Mouse (Mus musculus): ENCODE data around the gene Brca2.
"Not testable (repeated sequence)": the region's sequence is repeated elsewhere in the genome, so short reads cannot be mapped to it uniquely, and the experiment has no call there.

Gene Brca2

DNA sequence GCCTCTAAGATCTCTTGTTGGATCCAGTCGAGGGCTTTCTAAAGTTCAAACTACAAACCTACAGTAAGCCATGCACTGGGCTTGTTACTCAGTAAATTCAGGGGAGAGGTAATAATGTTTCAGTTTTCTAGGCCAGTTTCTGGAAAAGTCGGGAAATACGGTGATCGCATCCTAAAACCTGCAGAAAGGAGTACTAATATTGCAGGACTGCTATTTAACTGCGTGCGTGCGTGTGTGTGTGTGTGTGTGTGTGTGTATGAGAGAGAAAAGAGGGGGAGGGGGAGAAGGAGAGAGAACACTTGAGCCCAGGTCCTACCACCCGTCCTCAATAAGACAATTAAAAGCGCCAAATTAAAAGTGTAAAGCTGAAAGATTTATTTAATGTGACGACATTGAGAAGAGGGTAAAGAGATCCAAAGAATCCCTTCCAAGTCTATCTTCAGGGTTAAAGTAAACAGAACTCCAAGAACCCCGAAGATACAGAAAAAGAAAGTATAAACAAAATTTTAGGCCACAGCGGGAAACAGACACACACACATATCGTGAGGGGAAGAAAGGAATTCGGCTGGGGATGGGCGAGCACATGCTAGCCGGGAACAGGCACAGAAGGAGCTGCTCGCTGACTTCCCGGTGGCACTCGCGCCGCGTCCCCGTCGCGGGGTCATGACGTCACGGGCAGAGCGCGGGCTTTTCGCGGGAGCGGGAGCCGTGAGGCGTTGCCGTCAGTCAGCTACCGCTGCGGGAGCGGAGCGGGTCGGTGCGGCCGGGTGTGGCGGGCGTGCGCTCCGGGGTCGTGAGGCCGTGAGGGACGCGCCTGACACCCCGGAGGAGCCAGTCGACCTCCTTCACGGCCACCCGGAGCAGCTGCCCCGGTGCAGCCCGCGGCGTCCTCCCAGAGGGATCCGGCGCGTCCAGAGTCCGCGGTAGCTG lies at the start of gene Brca2:
Gene Brca2 (plus strand): TSS at position 694 of the 930 bp plus-strand sequence.
- DNase-seq (ENCODE audit: low spot score): peak; percentile 96

DNA sequence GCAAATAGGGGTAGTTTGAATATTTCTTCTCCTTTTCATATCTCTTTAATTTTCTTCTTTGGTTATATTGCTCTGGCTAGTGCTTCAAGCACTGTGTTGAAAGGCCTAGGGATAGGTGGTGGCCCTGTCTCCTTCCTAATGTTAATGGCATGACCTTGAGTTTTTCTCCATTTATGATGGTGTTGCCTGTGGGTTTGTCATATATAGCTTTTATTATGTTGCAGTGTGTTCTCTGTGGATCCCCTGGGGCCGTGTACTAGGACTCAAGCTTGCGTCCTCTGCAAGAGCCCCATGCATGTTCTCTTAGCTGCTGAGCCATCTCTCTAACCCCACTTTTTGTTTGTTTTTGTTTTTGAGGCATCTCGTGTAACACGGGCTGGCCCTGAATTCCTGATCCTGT lies 45.1 kb upstream of the Brca2 start:
- no peak for DNase-seq (ENCODE audit: low spot score)

DNA sequence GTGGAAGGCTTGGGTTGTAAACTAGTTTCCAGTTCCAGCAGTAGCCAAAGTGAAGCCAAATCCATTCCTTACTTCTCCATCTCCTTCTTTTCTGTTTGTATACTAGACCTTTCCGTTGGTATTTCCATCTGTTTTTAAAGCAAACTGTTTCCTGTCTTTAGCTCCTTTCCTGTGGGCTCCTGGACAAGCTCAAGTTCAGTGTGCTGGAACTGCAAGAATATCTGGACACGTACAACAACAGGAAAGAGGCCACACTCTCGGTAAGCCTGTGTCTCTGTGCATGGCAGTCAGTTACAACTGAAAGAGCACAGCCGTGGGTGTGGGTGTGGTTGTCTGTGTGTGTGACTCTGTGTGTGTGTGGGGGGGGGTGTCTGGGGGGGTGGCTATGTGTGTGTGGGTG lies 43.8 kb upstream of the Brca2 start:
- no peak for DNase-seq (ENCODE audit: low spot score)

DNA sequence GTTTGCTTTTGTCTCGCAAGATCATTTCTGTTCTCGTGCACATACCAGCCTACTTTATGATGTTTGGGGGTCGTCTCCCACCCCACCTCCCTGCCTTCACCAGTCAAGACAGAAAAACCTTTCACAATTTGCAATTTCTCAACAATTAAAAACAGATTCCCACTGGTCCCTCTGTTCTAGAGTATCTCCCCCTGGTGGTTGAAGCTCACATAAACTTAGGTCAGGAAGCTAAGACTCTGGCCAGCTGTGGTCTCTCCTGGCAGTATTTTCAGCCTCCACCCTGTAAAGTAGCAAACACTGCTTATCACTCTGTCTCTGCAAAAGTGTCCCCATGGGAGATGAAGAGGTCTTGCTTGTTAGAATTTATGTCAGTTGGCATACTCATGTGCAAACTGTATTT lies 37.2 kb upstream of the Brca2 start:
- peak; percentile 55 for DNase-seq (ENCODE audit: low spot score)

DNA sequence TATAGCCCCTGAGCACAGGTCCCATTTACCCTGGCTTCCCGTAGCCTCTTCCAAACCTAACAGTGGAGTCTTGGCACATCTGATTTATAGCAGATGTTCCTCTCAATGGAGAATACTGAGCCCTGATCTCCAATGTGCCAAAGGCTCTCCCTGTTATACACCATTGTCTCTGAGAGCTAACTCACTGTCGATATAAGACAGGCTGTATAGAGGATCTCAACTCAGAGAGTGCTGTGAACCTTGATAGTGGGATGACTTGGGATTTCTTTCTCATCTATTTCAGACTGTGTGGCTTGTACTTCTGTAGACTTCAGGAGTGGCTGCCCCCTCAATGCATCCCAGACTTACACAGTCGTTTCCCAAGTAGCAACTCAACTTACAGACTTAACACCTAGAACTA lies 32.1 kb upstream of the Brca2 start:
- DNase-seq (ENCODE audit: low spot score): no peak

- no peak for DNase-seq (ENCODE audit: low spot score)
Measured at GRCm38 (mm10) chr5:150490821-150491220, 31.6 kb upstream of the Brca2 start.

GRCm38 (mm10) chr5:150491573-150492173 lies 30.8 kb upstream of the Brca2 start:
- DNase-seq (ENCODE audit: low spot score): not testable (repeated sequence)

GRCm38 (mm10) chr5:150495792-150496191 lies 26.6 kb upstream of the Brca2 start:
- DNase-seq (ENCODE audit: low spot score): peak; percentile 68

GRCm38 (mm10) chr5:150510451-150511225 lies 11.8 kb upstream of the Brca2 start:
- DNase-seq (ENCODE audit: low spot score): no peak

DNA sequence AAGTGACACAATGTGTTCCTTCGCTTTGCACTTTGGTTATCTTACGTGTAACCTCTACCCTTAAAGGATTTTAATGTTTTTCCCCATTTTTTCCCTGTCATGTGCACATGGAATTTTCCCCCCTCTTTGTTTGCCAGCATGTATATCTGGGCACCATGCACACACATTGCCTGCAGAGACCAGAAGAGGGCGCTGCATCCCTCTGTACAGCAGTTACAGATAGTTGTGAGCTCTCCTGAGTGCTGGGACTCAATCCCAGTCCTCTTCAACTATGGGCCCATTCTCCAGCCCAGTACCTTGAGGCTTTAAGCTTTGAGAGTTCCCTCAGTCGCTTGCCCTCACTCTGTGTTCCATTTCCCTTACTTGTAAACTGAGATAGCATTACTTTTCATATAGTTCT lies 9.2 kb upstream of the Brca2 start:
- no peak for DNase-seq (ENCODE audit: low spot score)

DNA sequence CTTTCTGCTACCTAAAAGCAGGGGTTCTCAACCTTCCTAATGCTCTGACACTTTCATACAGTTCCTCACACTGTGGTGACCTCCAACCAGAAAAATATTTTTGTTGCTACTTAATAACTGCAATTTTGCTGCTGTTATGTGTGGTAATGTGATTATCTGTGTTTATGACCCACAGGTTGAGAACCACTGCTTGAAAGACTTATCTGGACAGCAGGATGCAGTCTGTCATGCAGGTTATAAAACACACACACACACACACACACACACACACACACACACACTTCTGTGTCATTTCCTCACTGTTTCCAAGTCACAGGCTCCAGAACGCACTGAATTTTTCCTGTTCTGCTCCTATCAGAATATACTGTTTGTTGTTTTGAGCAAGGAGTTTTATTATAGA lies 8.4 kb upstream of the Brca2 start:
- DNase-seq (ENCODE audit: low spot score): no peak

GRCm38 (mm10) chr5:150518064-150518463 lies 4.4 kb upstream of the Brca2 start, which contains the start of gene Zar1l:
TSS of gene Zar1l (minus strand) at chr5:150518164.
- DNase-seq (ENCODE audit: low spot score): no peak

- DNase-seq (ENCODE audit: low spot score): no peak
Measured at GRCm38 (mm10) chr5:150519551-150519950, 2.9 kb upstream of the Brca2 start.

DNA sequence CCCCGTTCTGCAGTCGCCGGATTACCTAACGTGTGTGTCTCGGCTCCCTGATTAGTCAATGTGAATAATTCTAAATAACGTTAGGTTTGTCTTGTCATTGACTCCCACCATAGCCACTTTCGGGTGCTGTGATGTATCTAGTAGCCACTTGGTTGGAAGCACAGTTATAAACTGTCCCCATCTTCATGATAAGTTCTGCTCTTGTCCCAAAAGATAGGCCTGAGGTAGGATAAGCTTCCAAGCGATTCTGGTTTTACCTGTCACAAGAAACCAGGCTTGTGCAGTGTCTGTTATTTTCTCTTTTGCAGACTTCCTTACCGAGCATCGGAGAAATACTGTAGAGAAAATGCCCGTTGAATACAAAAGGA lies 421 bp downstream of the Brca2 start:
- DNase-seq (ENCODE audit: low spot score): no peak

DNA sequence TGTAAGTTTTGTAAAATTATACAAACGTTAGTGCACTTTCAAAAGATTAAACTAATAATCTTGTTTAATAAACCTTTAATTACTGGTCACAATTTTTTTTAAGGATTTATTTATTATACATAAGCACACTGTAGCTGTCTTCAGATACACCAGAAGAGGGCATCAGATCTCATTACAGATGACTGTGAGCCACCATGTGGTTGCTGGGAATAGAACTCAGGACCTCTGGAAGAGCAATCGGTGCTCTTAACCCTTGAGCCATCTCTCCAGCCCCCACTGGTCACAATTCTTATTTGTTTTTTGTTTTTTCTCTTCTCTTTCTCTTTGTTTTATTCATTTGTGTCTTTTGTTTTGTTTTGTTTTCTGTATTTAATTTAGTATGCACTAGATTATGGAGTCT lies 2.8 kb downstream of the Brca2 start:
- no peak for DNase-seq (ENCODE audit: low spot score)

DNA sequence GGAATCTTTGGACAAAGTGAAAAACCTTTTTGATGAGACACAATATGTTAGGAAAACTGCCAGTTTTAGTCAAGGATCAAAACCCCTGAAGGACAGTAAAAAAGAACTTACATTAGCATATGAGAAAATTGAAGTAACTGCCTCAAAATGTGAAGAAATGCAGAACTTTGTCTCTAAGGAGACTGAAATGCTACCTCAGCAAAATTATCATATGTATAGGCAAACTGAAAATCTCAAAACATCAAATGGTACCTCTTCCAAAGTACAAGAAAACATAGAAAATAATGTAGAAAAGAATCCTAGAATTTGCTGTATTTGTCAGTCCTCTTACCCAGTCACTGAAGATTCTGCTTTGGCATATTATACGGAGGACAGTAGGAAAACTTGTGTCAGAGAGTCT lies 18.9 kb downstream of the Brca2 start:
- no peak for DNase-seq (ENCODE audit: low spot score)

- no peak for DNase-seq (ENCODE audit: low spot score)
Measured at GRCm38 (mm10) chr5:150543184-150543583, 20.8 kb downstream of the Brca2 start.

DNA sequence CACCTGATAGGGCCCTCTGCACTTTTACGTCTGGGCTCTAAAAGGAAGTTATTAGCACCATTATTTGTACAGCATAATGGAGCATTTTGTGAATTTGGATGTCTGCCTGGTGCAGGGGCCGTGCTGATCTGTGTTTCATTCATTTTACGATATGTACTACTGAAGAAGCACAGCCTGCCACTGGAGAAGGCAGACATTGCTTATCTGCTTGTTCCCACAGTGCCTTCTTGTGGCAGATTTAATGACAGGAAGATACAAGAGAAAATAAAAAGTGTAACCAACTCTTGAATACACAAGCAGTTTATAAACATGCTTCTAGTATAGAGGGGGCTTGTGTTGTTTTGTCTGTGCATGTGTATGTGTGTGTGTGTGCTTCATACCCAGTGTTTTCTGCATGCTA lies 29.2 kb downstream of the Brca2 start:
- no peak for DNase-seq (ENCODE audit: low spot score)

DNA sequence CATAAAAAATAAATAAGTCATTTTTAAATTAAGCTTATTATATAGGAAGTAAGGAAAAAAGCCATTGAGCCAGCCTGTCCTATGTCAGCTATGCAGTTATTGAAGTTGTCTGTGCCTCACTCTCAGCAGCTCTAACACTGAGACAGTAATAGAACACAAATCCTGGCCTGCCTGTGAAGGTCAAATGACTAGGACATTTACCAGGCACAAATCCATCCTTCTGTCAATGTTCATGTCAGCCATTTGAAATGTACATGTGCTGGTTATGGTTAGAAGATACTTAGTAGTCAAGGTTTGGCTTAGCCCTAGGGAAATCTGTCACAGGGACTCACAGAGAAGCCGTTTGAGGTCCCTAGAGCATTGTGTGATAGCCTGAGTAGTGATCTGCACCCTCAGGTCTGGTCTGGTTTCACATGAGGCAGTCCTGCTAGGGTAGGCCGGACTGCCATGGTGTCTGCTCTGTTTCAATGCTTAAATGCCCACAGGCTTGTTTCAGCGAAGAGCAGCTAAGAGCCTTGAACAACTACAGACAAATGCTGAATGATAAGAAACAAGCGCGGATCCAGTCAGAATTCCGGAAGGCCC lies 37.2 kb downstream of the Brca2 start:
- no peak for DNase-seq (ENCODE audit: low spot score)

DNA sequence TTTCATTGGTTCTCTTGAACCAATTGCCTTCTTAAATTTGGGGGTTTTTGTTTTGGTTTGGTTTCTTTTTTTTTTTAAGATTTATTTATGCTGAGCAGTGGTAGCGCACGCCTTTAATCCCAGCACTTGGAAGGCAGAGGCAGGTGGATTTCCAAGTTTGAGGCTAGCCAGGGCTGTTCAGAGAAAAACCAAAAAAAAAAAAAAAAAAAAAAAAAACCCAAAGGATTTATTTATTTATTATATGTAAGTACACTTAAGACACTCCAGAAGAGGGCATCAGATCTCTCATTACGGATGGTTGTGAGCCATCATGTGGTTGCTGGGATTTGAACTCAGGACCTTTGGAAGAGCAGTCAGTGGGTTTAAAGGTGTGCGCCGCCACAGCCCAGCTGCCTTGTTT lies 38.4 kb downstream of the Brca2 start:
- no peak for DNase-seq (ENCODE audit: low spot score)

DNA sequence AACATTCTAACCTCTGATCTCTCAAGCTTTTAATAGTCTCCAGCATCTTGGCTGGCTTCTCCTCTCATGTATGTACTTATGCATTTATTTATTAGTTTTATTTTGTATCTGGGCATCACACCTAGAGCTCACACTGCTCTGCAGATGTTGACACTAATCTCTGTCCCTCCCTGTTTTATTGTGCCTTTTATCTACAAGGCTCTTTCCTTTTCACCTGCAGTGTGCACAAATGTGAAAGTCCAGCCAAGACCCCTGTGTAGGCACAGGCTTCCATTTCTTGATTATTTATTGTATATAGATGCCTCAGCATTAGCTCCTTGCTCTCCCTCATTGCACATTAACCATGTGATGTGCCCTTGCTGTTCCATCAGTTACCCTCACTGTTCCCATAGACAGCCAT lies 38.9 kb downstream of the Brca2 start:
- DNase-seq (ENCODE audit: low spot score): no peak

DNA sequence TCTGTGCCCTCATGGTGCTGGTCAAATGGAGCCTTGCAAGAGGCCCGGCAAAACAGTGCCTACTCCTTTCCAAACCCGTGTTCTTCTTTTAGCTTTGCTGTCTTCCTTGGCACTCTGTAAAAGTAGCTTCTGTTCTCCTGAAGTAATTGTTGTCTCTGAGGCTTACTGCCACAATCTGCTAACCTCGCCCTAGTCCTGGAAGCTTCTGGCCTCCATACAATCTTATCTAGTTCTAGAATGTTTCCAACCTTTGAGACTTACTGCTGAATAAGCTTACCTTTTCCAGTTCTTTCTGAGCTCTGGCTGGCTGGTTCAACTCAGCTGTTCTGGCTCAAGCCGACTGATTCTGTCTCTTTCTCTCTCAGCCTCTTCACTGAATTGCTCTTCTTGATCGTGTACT lies 39.4 kb downstream of the Brca2 start:
- no peak for DNase-seq (ENCODE audit: low spot score)

Data from testis, postnatal 10 days (tissue).